Mouse (Mus musculus) small intestine, adult 2 months (tissue): ENCODE measurements around the gene Bpnt1.

Source experiments
- CTCF ChIP-seq: fragments of 200-500 bp; IDR thresholded peaks from 2 replicates; pipeline ENCODE4 v1.5.1; 2012; ENCODE audit warnings: low read depth, mild to moderate bottlenecking, control low read depth, inconsistent platforms, low read length, moderate library complexity, mixed read lengths; ENCODE audit not compliant: insufficient replicate concordance, insufficient read length; ENCODE audit errors: extremely low read depth
- POLR2A ChIP-seq: fragments of 200-500 bp; IDR thresholded peaks from 2 replicates; pipeline ENCODE4 v1.6.1; 2012; ENCODE audit warnings: low read depth, mild to moderate bottlenecking, control low read depth, inconsistent platforms, low read length, moderate library complexity

- TF ChIP-seq CTCF (no peak), POLR2A (no peak)
Measured at GRCm38 (mm10) chr1:185369979-185370378, 38.0 kb downstream of the Bpnt1 start.
